Mouse (Mus musculus): ENCODE measurements around the gene Fah. TPM values are rescaled to one million over a fixed set of nuclear protein-coding genes. Genes with fewer than 3 reads are reported as not detected.

Gene Fah
- total and polyA plus RNA-seq, 2 experiments from 2014 or later = 8.9 to 12.2 TPM

GRCm38 (mm10) chr7:84642159-84642928, 35.8 kb upstream of the Fah start:
- Histone ChIP-seq H3K4me3 (ENCODE audit: low read depth, low read length) (no peak overlapping the region), H3K27ac (ENCODE audit: low read depth, low read length) (no peak overlapping the region), H3K27me3 (ENCODE audit: insufficient read depth, low read length) (no peaks in the 10 kb centered on the region), H3K9ac (no peak overlapping the region), H3K4me1 (ENCODE audit: insufficient read depth) (no peaks in the 10 kb centered on the region), H3K9me3 (ENCODE audit: low read length) (no peaks in the 10 kb centered on the region), H3K4me2 (ENCODE audit: low read depth) (no peak overlapping the region), H3K36me3 (ENCODE audit: insufficient read depth) (no peaks in the 10 kb centered on the region)
- no peak for TF ChIP-seq CTCF (IDR thresholded peaks at IDR 0.05; ENCODE audit: low read depth)
- WGBS = 88% methylated on average over 6 of the region's 6 CpGs
- DNase-seq (no peak), ATAC-seq (no peak)

- no peak for TF ChIP-seq CTCF (IDR thresholded peaks at IDR 0.05; ENCODE audit: low read depth)
- Histone ChIP-seq H3K36me3 (ENCODE audit: insufficient read depth) (no peaks in the 10 kb centered on the region), H3K4me3 (ENCODE audit: low read depth, low read length) (no peak overlapping the region), H3K27ac (ENCODE audit: low read depth, low read length) (no peak overlapping the region), H3K9ac (no peak overlapping the region), H3K4me2 (ENCODE audit: low read depth) (no peak overlapping the region), H3K9me3 (ENCODE audit: low read length) (no peaks in the 10 kb centered on the region), H3K4me1 (ENCODE audit: insufficient read depth) (no peaks in the 10 kb centered on the region), H3K27me3 (ENCODE audit: insufficient read depth, low read length) (no peaks in the 10 kb centered on the region)
- ATAC-seq (no peak), DNase-seq (no peak)
Observed at GRCm38 (mm10) chr7:84636939-84637338, 30.4 kb upstream of the Fah start.

- 84% methylated on average over 3 of the region's 3 CpGs for WGBS
- TF ChIP-seq CTCF (IDR thresholded peaks at IDR 0.05; ENCODE audit: low read depth) = no peak
- Histone ChIP-seq H3K27me3 (ENCODE audit: insufficient read depth, low read length) (no peaks in the 10 kb centered on the region), H3K4me2 (ENCODE audit: low read depth) (no peak overlapping the region), H3K36me3 (ENCODE audit: insufficient read depth) (no peaks in the 10 kb centered on the region), H3K4me3 (ENCODE audit: low read depth, low read length) (no peak overlapping the region), H3K9me3 (ENCODE audit: low read length) (no peaks in the 10 kb centered on the region), H3K9ac (no peak overlapping the region), H3K27ac (ENCODE audit: low read depth, low read length) (no peak overlapping the region), H3K4me1 (ENCODE audit: insufficient read depth) (no peaks in the 10 kb centered on the region)
- ATAC-seq = no peak
- no peak for DNase-seq
Observed at GRCm38 (mm10) chr7:84631878-84632277, 25.4 kb upstream of the Fah start.

GRCm38 (mm10) chr7:84623718-84624117, 17.2 kb upstream of the Fah start:
- Histone ChIP-seq H3K4me2 (ENCODE audit: low read depth) (no peak overlapping the region), H3K36me3 (ENCODE audit: insufficient read depth) (peaks cover 8% of the 10 kb centered on the region; the same call in 1 of the 2 replicates), H3K27me3 (ENCODE audit: insufficient read depth, low read length) (no peaks in the 10 kb centered on the region), H3K9me3 (ENCODE audit: low read length) (no peaks in the 10 kb centered on the region), H3K4me1 (ENCODE audit: insufficient read depth) (no peaks in the 10 kb centered on the region), H3K27ac (ENCODE audit: low read depth, low read length) (no peak overlapping the region), H3K4me3 (ENCODE audit: low read depth, low read length) (no peak overlapping the region), H3K9ac (no peak overlapping the region)
- no peak for TF ChIP-seq CTCF (IDR thresholded peaks at IDR 0.05; ENCODE audit: low read depth)
- ATAC-seq (no peak), DNase-seq (no peak)
- 95% methylated on average over 4 of the region's 4 CpGs for WGBS

- H3K4me3 ChIP-seq (ENCODE audit: low read depth, low read length) = no peak overlapping the region
- no peaks in the 10 kb centered on the region for H3K27me3 ChIP-seq (ENCODE audit: insufficient read depth, low read length)
- no peak overlapping the region for H3K27ac ChIP-seq (ENCODE audit: low read depth, low read length)
- no peaks in the 10 kb centered on the region for H3K9me3 ChIP-seq (ENCODE audit: low read length)
- H3K4me2 ChIP-seq (ENCODE audit: low read depth) = no peak overlapping the region
- H3K9ac ChIP-seq = no peak overlapping the region
- 96% methylated on average over 3 of the region's 3 CpGs for WGBS
- DNase-seq = no peak
- no peak for ATAC-seq
- H3K36me3 ChIP-seq (ENCODE audit: insufficient read depth) = peaks cover 19% of the 10 kb centered on the region; the same call in 1 of the 2 replicates
- TF ChIP-seq CTCF (IDR thresholded peaks at IDR 0.05; ENCODE audit: low read depth) = no peak
- H3K4me1 ChIP-seq (ENCODE audit: insufficient read depth) = no peaks in the 10 kb centered on the region
Observed at GRCm38 (mm10) chr7:84620956-84621355, 14.4 kb upstream of the Fah start.

GRCm38 (mm10) chr7:84618951-84619350, 12.4 kb upstream of the Fah start:
- Histone ChIP-seq H3K4me3 (ENCODE audit: low read depth, low read length) (no peak overlapping the region), H3K4me2 (ENCODE audit: low read depth) (no peak overlapping the region), H3K27me3 (ENCODE audit: insufficient read depth, low read length) (no peaks in the 10 kb centered on the region), H3K9ac (no peak overlapping the region), H3K9me3 (ENCODE audit: low read length) (no peaks in the 10 kb centered on the region), H3K4me1 (ENCODE audit: insufficient read depth) (no peaks in the 10 kb centered on the region), H3K27ac (ENCODE audit: low read depth, low read length) (no peak overlapping the region), H3K36me3 (ENCODE audit: insufficient read depth) (peaks cover 16% of the 10 kb centered on the region; the same call in 1 of the 2 replicates)
- DNase-seq (no peak), ATAC-seq (no peak)
- 94% methylated on average over 2 of the region's 2 CpGs for WGBS
- no peak for TF ChIP-seq CTCF (IDR thresholded peaks at IDR 0.05; ENCODE audit: low read depth)

- DNase-seq (no peak), ATAC-seq (no peak)
- Histone ChIP-seq H3K9ac (no peak overlapping the region), H3K9me3 (ENCODE audit: low read length) (no peaks in the 10 kb centered on the region), H3K4me3 (ENCODE audit: low read depth, low read length) (no peak overlapping the region), H3K27me3 (ENCODE audit: insufficient read depth, low read length) (no peaks in the 10 kb centered on the region), H3K27ac (ENCODE audit: low read depth, low read length) (no peak overlapping the region), H3K4me2 (ENCODE audit: low read depth) (no peak overlapping the region), H3K4me1 (ENCODE audit: insufficient read depth) (no peaks in the 10 kb centered on the region), H3K36me3 (ENCODE audit: insufficient read depth) (peaks cover 6% of the 10 kb centered on the region; the same call in 1 of the 2 replicates)
- TF ChIP-seq CTCF (IDR thresholded peaks at IDR 0.05; ENCODE audit: low read depth) = no peak
- 89% methylated on average over 4 of the region's 4 CpGs for WGBS
Observed at GRCm38 (mm10) chr7:84612445-84612844, 5.9 kb upstream of the Fah start.
